Mouse (Mus musculus): ENCODE measurements around the gene Hpn. TPM values are rescaled to one million over a fixed set of nuclear protein-coding genes. Genes with fewer than 3 reads are reported as not detected.

Gene Hpn
- polyA plus RNA-seq, 2 experiments = 2.5 to 5.5 TPM

DNA sequence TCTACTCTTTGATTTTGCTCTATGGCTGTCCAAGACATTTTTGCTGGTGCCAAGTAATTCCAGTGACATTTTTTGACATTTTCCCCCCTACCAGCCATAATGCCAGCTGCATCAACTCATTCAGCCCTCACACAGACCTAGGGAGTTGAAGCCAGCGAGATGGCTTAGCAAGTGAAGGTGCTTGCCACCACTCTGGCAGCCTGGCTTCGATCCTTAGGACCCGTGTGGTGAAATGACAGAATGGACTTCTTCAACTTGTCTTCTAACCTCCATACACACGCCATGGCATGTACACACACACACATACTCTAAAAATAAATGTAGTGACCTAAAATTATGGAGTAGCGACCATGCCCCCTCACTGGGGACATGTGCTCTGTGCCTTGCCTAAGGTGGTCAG is 9.3 kb upstream of the Hpn start:
- TF ChIP-seq POLR2A (IDR thresholded peaks at IDR 0.05; ENCODE audit: borderline replicate concordance, extremely low read depth, insufficient read depth, insufficient read length) = no peak
- no peak overlapping the region for H3K27ac ChIP-seq (replicated peaks; ENCODE audit: low read depth, low read length)
- H3K27me3 ChIP-seq (ENCODE audit: control insufficient read depth, insufficient read depth, low read length) = peaks cover 32% of the 10 kb centered on the region; the same call in 1 of the 2 replicates
- no peaks in the 10 kb centered on the region for H3K9me3 ChIP-seq (ENCODE audit: control insufficient read depth, low read length)
- no peak overlapping the region for H3K4me3 ChIP-seq (replicated peaks; ENCODE audit: low read length)
- peaks cover 13% of the 10 kb centered on the region for H3K36me3 ChIP-seq (ENCODE audit: control insufficient read depth, insufficient read depth, low read length)
- DNase-seq (ENCODE audit: low spot score) = no peak
- H3K4me1 ChIP-seq (ENCODE audit: control insufficient read depth, insufficient read depth, low read length) = peaks cover 7% of the 10 kb centered on the region; the same call in 1 of the 2 replicates
- WGBS = 88% methylated on average over 5 of the region's 5 CpGs
- H3K4me2 ChIP-seq (replicated peaks; ENCODE audit: low read depth, low read length, severe bottlenecking) = no peak overlapping the region
- no peak for ATAC-seq (ENCODE audit: low FRiP score, low read depth)
- no peak overlapping the region for H3K9ac ChIP-seq (ENCODE audit: low read depth, low read length, severe bottlenecking)

GRCm38 (mm10) chr7:31123697-31124096 is 8.6 kb upstream of the Hpn start:
- WGBS = 86% methylated on average over 3 of the region's 3 CpGs

GRCm38 (mm10) chr7:31122641-31123631 is 7.8 kb upstream of the Hpn start:
- Histone ChIP-seq H3K27me3 (ENCODE audit: control insufficient read depth, insufficient read depth, low read length) (peaks cover 25% of the 10 kb centered on the region; the same call in 1 of the 2 replicates), H3K9ac (ENCODE audit: low read depth, low read length, severe bottlenecking) (no peak overlapping the region), H3K27ac (replicated peaks; ENCODE audit: low read depth, low read length) (no peak overlapping the region), H3K36me3 (ENCODE audit: control insufficient read depth, insufficient read depth, low read length) (no peaks in the 10 kb centered on the region), H3K4me3 (replicated peaks; ENCODE audit: low read length) (no peak overlapping the region), H3K4me1 (ENCODE audit: control insufficient read depth, insufficient read depth, low read length) (peaks cover 7% of the 10 kb centered on the region; the same call in 1 of the 2 replicates), H3K4me2 (replicated peaks; ENCODE audit: low read depth, low read length, severe bottlenecking) (no peak overlapping the region), H3K9me3 (ENCODE audit: control insufficient read depth, low read length) (no peaks in the 10 kb centered on the region)
- no peak for TF ChIP-seq POLR2A (IDR thresholded peaks at IDR 0.05; ENCODE audit: borderline replicate concordance, extremely low read depth, insufficient read depth, insufficient read length)
- no peak for ATAC-seq (ENCODE audit: low FRiP score, low read depth)
- WGBS = 85% methylated on average over 16 of the region's 16 CpGs
- DNase-seq (ENCODE audit: low spot score) = no peak

More at GRCm38 (mm10) chr7:31123697-31124096, 8.6 kb upstream of the Hpn start:
- Histone ChIP-seq H3K4me2 (replicated peaks; ENCODE audit: low read depth, low read length, severe bottlenecking) (no peak overlapping the region), H3K36me3 (ENCODE audit: control insufficient read depth, insufficient read depth, low read length) (0 out of 2 replicates have a peak, but pooled peaks cover 6% of the 10 kb centered on the region), H3K4me3 (replicated peaks; ENCODE audit: low read length) (no peak overlapping the region), H3K9me3 (ENCODE audit: control insufficient read depth, low read length) (no peaks in the 10 kb centered on the region), H3K9ac (ENCODE audit: low read depth, low read length, severe bottlenecking) (no peak overlapping the region), H3K27me3 (ENCODE audit: control insufficient read depth, insufficient read depth, low read length) (peaks cover 32% of the 10 kb centered on the region; the same call in 1 of the 2 replicates), H3K4me1 (ENCODE audit: control insufficient read depth, insufficient read depth, low read length) (peaks cover 7% of the 10 kb centered on the region; the same call in 1 of the 2 replicates), H3K27ac (replicated peaks; ENCODE audit: low read depth, low read length) (no peak overlapping the region)
- no peak for TF ChIP-seq POLR2A (IDR thresholded peaks at IDR 0.05; ENCODE audit: borderline replicate concordance, extremely low read depth, insufficient read depth, insufficient read length)
- DNase-seq (ENCODE audit: low spot score) (no peak), ATAC-seq (ENCODE audit: low FRiP score, low read depth) (no peak)

DNA sequence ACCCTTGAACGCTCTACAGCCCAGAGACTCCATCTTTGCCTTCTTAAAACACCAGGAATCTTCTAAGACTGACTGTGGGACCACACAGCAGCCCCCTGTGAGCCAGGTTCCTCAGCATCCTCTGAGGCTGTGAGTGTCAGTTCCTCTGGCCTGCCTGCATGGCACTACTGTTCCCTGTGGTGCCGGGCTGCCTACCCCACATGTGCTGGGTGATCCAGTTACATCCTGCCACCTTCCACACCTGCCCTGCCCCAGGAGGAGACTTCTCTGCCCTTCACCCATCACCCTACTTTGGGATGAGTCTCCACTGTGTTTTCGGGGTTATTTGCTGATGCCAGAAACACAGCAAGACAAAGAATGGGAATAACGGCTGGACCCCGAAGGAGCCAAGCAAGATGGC is 4.5 kb upstream of the Hpn start:
- no peak overlapping the region for H3K27ac ChIP-seq (replicated peaks; ENCODE audit: low read depth, low read length)
- ATAC-seq (ENCODE audit: low FRiP score, low read depth) = no peak
- no peak overlapping the region for H3K9ac ChIP-seq (ENCODE audit: low read depth, low read length, severe bottlenecking)
- no peaks in the 10 kb centered on the region for H3K9me3 ChIP-seq (ENCODE audit: control insufficient read depth, low read length)
- no peaks in the 10 kb centered on the region for H3K27me3 ChIP-seq (ENCODE audit: control insufficient read depth, insufficient read depth, low read length)
- H3K36me3 ChIP-seq (ENCODE audit: control insufficient read depth, insufficient read depth, low read length) = no peaks in the 10 kb centered on the region
- H3K4me1 ChIP-seq (ENCODE audit: control insufficient read depth, insufficient read depth, low read length) = peaks cover 9% of the 10 kb centered on the region
- DNase-seq (ENCODE audit: low spot score) = no peak
- no peak overlapping the region for H3K4me3 ChIP-seq (replicated peaks; ENCODE audit: low read length)
- TF ChIP-seq POLR2A (IDR thresholded peaks at IDR 0.05; ENCODE audit: borderline replicate concordance, extremely low read depth, insufficient read depth, insufficient read length) = no peak
- no peak overlapping the region for H3K4me2 ChIP-seq (replicated peaks; ENCODE audit: low read depth, low read length, severe bottlenecking)
- WGBS = 78% methylated on average over 5 of the region's 5 CpGs

DNA sequence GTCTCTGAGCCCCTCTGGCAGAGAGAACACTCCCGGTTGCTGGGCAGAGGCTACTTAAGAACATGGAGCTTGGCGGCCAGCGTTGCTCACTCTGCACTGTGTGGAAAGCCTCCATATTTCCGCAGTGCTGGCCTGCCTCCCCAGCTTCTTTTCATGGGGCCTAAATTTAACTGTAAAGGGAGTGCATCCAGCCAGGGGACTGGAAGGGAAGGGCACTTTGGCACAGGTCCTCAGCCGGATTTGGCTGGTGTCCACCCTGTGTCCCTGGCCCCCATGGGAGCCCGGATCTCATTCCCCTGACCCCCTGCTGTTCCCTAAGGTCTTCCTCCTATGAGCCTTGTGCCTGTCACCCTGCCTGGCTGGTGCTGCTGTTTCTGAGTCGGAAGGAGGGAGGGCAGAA is 3.4 kb upstream of the Hpn start:
- H3K36me3 ChIP-seq (ENCODE audit: control insufficient read depth, insufficient read depth, low read length) = no peaks in the 10 kb centered on the region
- DNase-seq (ENCODE audit: low spot score) (no peak), ATAC-seq (ENCODE audit: low FRiP score, low read depth) (no peak)
- H3K27ac ChIP-seq (replicated peaks; ENCODE audit: low read depth, low read length) = no peak overlapping the region
- no peak overlapping the region for H3K4me3 ChIP-seq (replicated peaks; ENCODE audit: low read length)
- whole genome bisulfite sequencing = 80% methylated on average over 7 of the region's 7 CpGs
- H3K9me3 ChIP-seq (ENCODE audit: control insufficient read depth, low read length) = no peaks in the 10 kb centered on the region
- H3K4me2 ChIP-seq (replicated peaks; ENCODE audit: low read depth, low read length, severe bottlenecking) = no peak overlapping the region
- H3K9ac ChIP-seq (ENCODE audit: low read depth, low read length, severe bottlenecking) = no peak overlapping the region
- no peak for TF ChIP-seq POLR2A (IDR thresholded peaks at IDR 0.05; ENCODE audit: borderline replicate concordance, extremely low read depth, insufficient read depth, insufficient read length)
- H3K27me3 ChIP-seq (ENCODE audit: control insufficient read depth, insufficient read depth, low read length) = no peaks in the 10 kb centered on the region
- H3K4me1 ChIP-seq (ENCODE audit: control insufficient read depth, insufficient read depth, low read length) = peaks cover 9% of the 10 kb centered on the region

All from limb, embryonic 14.5 days (tissue).